8 mouse cellular contexts compared by ENCODE assay signal in the genomic region with DNA sequence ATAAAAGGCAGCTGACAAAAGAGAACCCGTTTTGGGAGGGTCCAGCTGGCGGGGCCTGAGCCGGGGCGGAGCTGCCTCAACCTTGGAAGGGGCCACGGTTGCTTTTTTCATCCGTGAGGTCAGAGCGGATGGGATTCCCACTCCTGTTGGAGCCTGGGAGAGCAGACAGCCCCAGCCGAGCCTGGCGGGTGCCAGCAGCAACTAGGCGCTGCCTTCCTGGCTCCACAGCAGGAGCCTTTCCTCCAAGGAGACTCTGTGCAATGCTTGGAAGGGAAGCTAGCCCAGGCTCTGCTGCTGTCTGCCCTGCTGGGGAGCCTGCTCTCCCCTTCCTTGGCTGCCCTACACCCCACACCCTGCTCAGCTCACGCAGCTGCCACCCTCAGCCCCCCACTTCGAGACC.
DNase-seq lines count a peak whose midpoint lies in the region; ATAC-seq and TF ChIP-seq lines count a peak whose summit lies in the region.

No protein-coding gene starts in this region.

- intact Hi-C loops in gastrocnemius, postnatal 36 days (cut with DNase I): no loop called here

- H3K4me2 ChIP-seq in hindbrain, postnatal 0 days (ENCODE audit: low read depth, low read length): peak overlapping the region; percentile 29
- peak overlapping the region; percentile 42 for H3K4me2 ChIP-seq in lung, postnatal 0 days (replicated peaks; ENCODE audit: low read depth, low read length)

- H3K9me3 ChIP-seq in hindbrain, postnatal 0 days (ENCODE audit: low read length): no peaks in the 10 kb centered on the region
- H3K9me3 ChIP-seq in lung, postnatal 0 days (ENCODE audit: low read length): no peaks in the 10 kb centered on the region

- H3K4me1 ChIP-seq in hindbrain, postnatal 0 days (ENCODE audit: insufficient read depth, low read length): no peaks in the 10 kb centered on the region
- no peaks in the 10 kb centered on the region for H3K4me1 ChIP-seq in lung, postnatal 0 days (ENCODE audit: insufficient read depth, low read depth, low read length)

- H3K27me3 ChIP-seq in hindbrain, postnatal 0 days (ENCODE audit: insufficient read depth, low read length): no peaks in the 10 kb centered on the region
- H3K27me3 ChIP-seq in lung, postnatal 0 days (replicated peaks; ENCODE audit: insufficient read depth, low read length): no peaks in the 10 kb centered on the region

- no peak overlapping the region for H3K9ac ChIP-seq in hindbrain, postnatal 0 days (replicated peaks; ENCODE audit: low read length)
- no peak overlapping the region for H3K9ac ChIP-seq in lung, postnatal 0 days (replicated peaks; ENCODE audit: low read depth)

- 15% methylated on average over 12 of the region's 12 CpGs for WGBS in hindbrain, postnatal 0 days
- WGBS in lung, postnatal 0 days: 14% methylated on average over 10 of the region's 12 CpGs

- no peak for TF ChIP-seq EP300 in lung, postnatal 0 days (IDR thresholded peaks at IDR 0.05)

- no peak overlapping the region for H3K27ac ChIP-seq in hindbrain, postnatal 0 days
- H3K27ac ChIP-seq in lung, postnatal 0 days (ENCODE audit: low read length): no peak overlapping the region

- no peak for DNase-seq in frontal cortex, postnatal 14 days (ENCODE audit: low spot score in 2 of 2)
- DNase-seq in embryo, embryonic 11 days: peak; percentile 51
- peak; percentile 49 to 76 for DNase-seq in gastrocnemius, postnatal 36 days
- peak; percentile 16 for DNase-seq in hindbrain, postnatal 0 days (ENCODE audit: low spot score)
- peak; percentile 26 for DNase-seq in lung, postnatal 0 days (ENCODE audit: low spot score)
- DNase-seq in right cerebral cortex, adult 18-20 months: peak; percentile 41

- no peaks in the 10 kb centered on the region for H3K36me3 ChIP-seq in hindbrain, postnatal 0 days (ENCODE audit: insufficient read depth, low read length)
- no peaks in the 10 kb centered on the region for H3K36me3 ChIP-seq in lung, postnatal 0 days (ENCODE audit: insufficient read depth, low read length)

- ATAC-seq in frontal cortex, adult (ENCODE audit: low TSS enrichment): peak; percentile 94
- ATAC-seq in hindbrain, postnatal 0 days: 0 out of 2 replicates have a peak, but pooled peaks have one; percentile 38
- ATAC-seq in lung, postnatal 0 days: peak; percentile 38; the same call in 1 of the 2 replicates
- ATAC-seq in megakaryocyte-erythroid progenitor cell, adult 5-6 weeks (replicated peaks; ENCODE audit: low FRiP score, low TSS enrichment, poor library complexity, severe bottlenecking): no peak

- no peak for TF ChIP-seq CTCF in hindbrain, postnatal 0 days (IDR thresholded peaks at IDR 0.05; ENCODE audit: low read depth)
- TF ChIP-seq CTCF in lung, postnatal 0 days (IDR thresholded peaks at IDR 0.05): no peak

- H3K4me3 ChIP-seq in hindbrain, postnatal 0 days (ENCODE audit: low read length): no peak overlapping the region
- H3K4me3 ChIP-seq in lung, postnatal 0 days (ENCODE audit: low read depth, low read length): no peak overlapping the region

Comparison
In these comparisons a context has a peak if more than half of its experiments do, and no peak if none do; other contexts are left out.
1. DNase-seq: peak in embryo, embryonic 11 days (single experiment), gastrocnemius, postnatal 36 days (2 of 2), hindbrain, postnatal 0 days (single experiment), lung, postnatal 0 days (single experiment) and right cerebral cortex, adult 18-20 months (single experiment); none in frontal cortex, postnatal 14 days (0 of 2).